Mouse (Mus musculus): Measurements from ENCODE around the gene Lonp1. TPM values are rescaled to one million over a fixed set of nuclear protein-coding genes. Genes with fewer than 3 reads are reported as not detected.

The Lonp1 gene
- polyA plus RNA-seq, 2 experiments = 45.6 to 79.4 TPM

DNA sequence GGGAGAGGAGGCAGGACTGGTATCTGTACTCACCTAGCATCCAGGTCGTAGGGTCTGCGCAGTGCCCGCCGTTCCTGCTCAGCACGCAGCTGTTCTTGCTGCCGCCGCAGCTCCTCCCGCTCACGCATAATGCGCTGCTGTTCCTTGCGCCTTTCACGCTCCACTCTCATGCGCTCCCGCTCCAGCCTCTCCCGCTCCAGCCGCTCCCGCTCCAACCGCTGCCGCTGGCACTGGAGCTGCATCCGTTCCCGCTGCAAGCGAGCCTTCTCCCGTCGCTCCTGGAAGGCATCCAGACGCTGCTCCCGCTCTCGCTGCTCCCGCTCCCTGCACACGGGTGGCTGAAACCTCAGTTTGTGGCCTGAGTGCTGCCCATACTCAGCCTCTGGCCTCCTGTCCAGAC is 60.4 kb downstream of the Lonp1 start:
- no peak for TF ChIP-seq POLR2A (IDR thresholded peaks at IDR 0.05; ENCODE audit: borderline replicate concordance, extremely low read depth, insufficient read depth, insufficient read length)
- ATAC-seq (ENCODE audit: low FRiP score, low read depth) = no peak
- no peak overlapping the region for H3K9ac ChIP-seq (ENCODE audit: low read depth, low read length, severe bottlenecking)
- no peaks in the 10 kb centered on the region for H3K9me3 ChIP-seq (ENCODE audit: control insufficient read depth, low read length)
- no peak overlapping the region for H3K4me3 ChIP-seq (replicated peaks; ENCODE audit: low read length)
- H3K27ac ChIP-seq (replicated peaks; ENCODE audit: low read depth, low read length) = no peak overlapping the region
- DNase-seq (ENCODE audit: low spot score) = no peak
- H3K27me3 ChIP-seq (ENCODE audit: control insufficient read depth, insufficient read depth, low read length) = no peaks in the 10 kb centered on the region
- no peak overlapping the region for H3K4me2 ChIP-seq (replicated peaks; ENCODE audit: low read depth, low read length, severe bottlenecking)
- 92% methylated on average over 29 of the region's 29 CpGs for WGBS
- peaks cover 100% of the 10 kb centered on the region for H3K36me3 ChIP-seq (ENCODE audit: control insufficient read depth, insufficient read depth, low read length)
- H3K4me1 ChIP-seq (ENCODE audit: control insufficient read depth, insufficient read depth, low read length) = no peaks in the 10 kb centered on the region

Other genes starting within 250 kb of the Lonp1 start
- gene Ptprs, start 150.4 kb downstream of the Lonp1 start, polyA plus RNA-seq (2012; rRNA removed) = 483 and 667 TPM in 2 replicates
- 116 and 131 TPM in 2 replicates for gene Ptprs, start 150.4 kb downstream of the Lonp1 start, polyA plus RNA-seq (2014; fragmentation: Nextera tagmentation; extraction: Ambion mirVana)
- not detected in 2 replicates for gene Znrf4, start 114.5 kb downstream of the Lonp1 start, polyA plus RNA-seq (2012; rRNA removed)
- gene Znrf4, start 114.5 kb downstream of the Lonp1 start, polyA plus RNA-seq (2014; fragmentation: Nextera tagmentation; extraction: Ambion mirVana) = 0.17 TPM in 1 of 2 replicates, not detected in the other
- 7.7 and 8.7 TPM in 2 replicates for gene Gm20219, start 72.5 kb downstream of the Lonp1 start, polyA plus RNA-seq (2012; rRNA removed)
- 5.7 and 9.1 TPM in 2 replicates for gene Gm20219, start 72.5 kb downstream of the Lonp1 start, polyA plus RNA-seq (2014; fragmentation: Nextera tagmentation; extraction: Ambion mirVana)
- gene Safb2, start 42.3 kb downstream of the Lonp1 start, polyA plus RNA-seq (2012; rRNA removed) = 99.9 and 133 TPM in 2 replicates
- 52.1 and 66.3 TPM in 2 replicates for gene Safb2, start 42.3 kb downstream of the Lonp1 start, polyA plus RNA-seq (2014; fragmentation: Nextera tagmentation; extraction: Ambion mirVana)
- 157 and 169 TPM in 2 replicates for gene Safb, start 42.1 kb downstream of the Lonp1 start, polyA plus RNA-seq (2012; rRNA removed)
- gene Safb, start 42.1 kb downstream of the Lonp1 start, polyA plus RNA-seq (2014; fragmentation: Nextera tagmentation; extraction: Ambion mirVana) = 71.8 and 83.6 TPM in 2 replicates
- 112 and 141 TPM in 2 replicates for gene 2410015M20Rik, start 17.1 kb downstream of the Lonp1 start, polyA plus RNA-seq (2012; rRNA removed)
- 257 and 294 TPM in 2 replicates for gene 2410015M20Rik, start 17.1 kb downstream of the Lonp1 start, polyA plus RNA-seq (2014; fragmentation: Nextera tagmentation; extraction: Ambion mirVana)
- 2,428 and 2,960 TPM in 2 replicates for gene Rpl36, start 13.5 kb downstream of the Lonp1 start, polyA plus RNA-seq (2012; rRNA removed)
- 2,222 and 2,347 TPM in 2 replicates for gene Rpl36, start 13.5 kb downstream of the Lonp1 start, polyA plus RNA-seq (2014; fragmentation: Nextera tagmentation; extraction: Ambion mirVana)
- gene Catsperd, start 1.3 kb upstream of the Lonp1 start, polyA plus RNA-seq (2012; rRNA removed) = 1.0 TPM in 2 replicates
- 0.48 and 0.58 TPM in 2 replicates for gene Catsperd, start 1.3 kb upstream of the Lonp1 start, polyA plus RNA-seq (2014; fragmentation: Nextera tagmentation; extraction: Ambion mirVana)
- 139 and 154 TPM in 2 replicates for gene Ranbp3, start 46.4 kb upstream of the Lonp1 start, polyA plus RNA-seq (2012; rRNA removed)
- 86.3 and 93.8 TPM in 2 replicates for gene Ranbp3, start 46.4 kb upstream of the Lonp1 start, polyA plus RNA-seq (2014; fragmentation: Nextera tagmentation; extraction: Ambion mirVana)
- gene Ndufa11, start 90.9 kb upstream of the Lonp1 start, polyA plus RNA-seq (2012; rRNA removed) = 251 and 322 TPM in 2 replicates
- gene Ndufa11, start 90.9 kb upstream of the Lonp1 start, polyA plus RNA-seq (2014; fragmentation: Nextera tagmentation; extraction: Ambion mirVana) = 469 and 480 TPM in 2 replicates
- gene Vmac, start 91.1 kb upstream of the Lonp1 start, polyA plus RNA-seq (2012; rRNA removed) = 23.4 and 24.1 TPM in 2 replicates
- gene Vmac, start 91.1 kb upstream of the Lonp1 start, polyA plus RNA-seq (2014; fragmentation: Nextera tagmentation; extraction: Ambion mirVana) = 24.1 and 25.0 TPM in 2 replicates
- 24.1 and 36.7 TPM in 2 replicates for gene Nrtn, start 130.6 kb upstream of the Lonp1 start, polyA plus RNA-seq (2012; rRNA removed)
- gene Nrtn, start 130.6 kb upstream of the Lonp1 start, polyA plus RNA-seq (2014; fragmentation: Nextera tagmentation; extraction: Ambion mirVana) = 31.9 and 36.5 TPM in 2 replicates
- 107 and 144 TPM in 2 replicates for gene Dus3l, start 137.9 kb upstream of the Lonp1 start, polyA plus RNA-seq (2012; rRNA removed)
- gene Dus3l, start 137.9 kb upstream of the Lonp1 start, polyA plus RNA-seq (2014; fragmentation: Nextera tagmentation; extraction: Ambion mirVana) = 43.6 and 44.4 TPM in 2 replicates
- gene Prr22, start 143.4 kb upstream of the Lonp1 start, polyA plus RNA-seq (2012; rRNA removed) = 4.5 and 5.0 TPM in 2 replicates
- gene Prr22, start 143.4 kb upstream of the Lonp1 start, polyA plus RNA-seq (2014; fragmentation: Nextera tagmentation; extraction: Ambion mirVana) = 0.58 and 0.97 TPM in 2 replicates
- gene Rfx2, start 204.1 kb upstream of the Lonp1 start, polyA plus RNA-seq (2012; rRNA removed) = 8.2 and 12.1 TPM in 2 replicates
- gene Rfx2, start 204.1 kb upstream of the Lonp1 start, polyA plus RNA-seq (2014; fragmentation: Nextera tagmentation; extraction: Ambion mirVana) = 4.2 and 4.5 TPM in 2 replicates
- 0.03 TPM in 1 of 2 replicates, not detected in the other for gene Acsbg2, start 247.6 kb upstream of the Lonp1 start, polyA plus RNA-seq (2012; rRNA removed)
- gene Acsbg2, start 247.6 kb upstream of the Lonp1 start, polyA plus RNA-seq (2014; fragmentation: Nextera tagmentation; extraction: Ambion mirVana) = not detected in 2 replicates
- 0.03 and 0.08 TPM in 2 replicates for gene 1700061G19Rik, start 248.6 kb upstream of the Lonp1 start, polyA plus RNA-seq (2012; rRNA removed)
- 0.26 TPM in 2 replicates for gene 1700061G19Rik, start 248.6 kb upstream of the Lonp1 start, polyA plus RNA-seq (2014; fragmentation: Nextera tagmentation; extraction: Ambion mirVana)